Mouse (Mus musculus) adrenal gland, postnatal 25 days (tissue): ENCODE data around the gene Gm3404. TPM values are rescaled to one million over a fixed set of nuclear protein-coding genes. Genes with fewer than 3 reads are reported as not detected.
A peak's percentile ranks its signal among the peaks of the same experiment; 100 is the strongest.
"Not testable (repeated sequence)": the region's sequence is repeated elsewhere in the genome, so short reads cannot be mapped to it uniquely, and the experiment has no call there.

Source experiments
- DNase-seq: peaks from one replicate; pipeline ENCODE4 v3.0.0; 2021; ENCODE audit warnings: mixed read lengths
- long read RNA-seq: library from polyadenylated mRNA; stranded (forward); transcript quantifications from one replicate; pipeline ENCODE4 v2.0.0, GENCODE M21; 2021
- total RNA-seq: library from RNA; stranded (reverse); gene quantifications from 2 replicates; pipeline ENCODE4 v1.2.3, GENCODE M21; 2021

Gm3404 gene
- total RNA-seq: not detected in 2 replicates
- long read RNA-seq: 0 reads

- not testable (repeated sequence) for DNase-seq
Measured at GRCm38 (mm10) chr5:146525501-146525900, at the start of gene Gm3404. Gm3404 (plus strand) TSS chr5:146525801.

GRCm38 (mm10) chr5:146479564-146479963 is 46.0 kb upstream of the Gm3404 start:
- peak; percentile 33 for DNase-seq

GRCm38 (mm10) chr5:146481665-146482064 is 43.9 kb upstream of the Gm3404 start, which contains the start of gene Gm6408:
Gm6408 (plus strand) TSS chr5:146481965.
- not testable (repeated sequence) for DNase-seq

GRCm38 (mm10) chr5:146488959-146489358 is 36.6 kb upstream of the Gm3404 start:
- DNase-seq: peak; percentile 41

GRCm38 (mm10) chr5:146491063-146491462 is 34.5 kb upstream of the Gm3404 start, which contains the start of gene Gm6370:
Gm6370 (plus strand) TSS chr5:146491363.
- not testable (repeated sequence) for DNase-seq

GRCm38 (mm10) chr5:146502099-146502498 is 23.5 kb upstream of the Gm3404 start, which contains the start of gene 4930449I24Rik:
4930449I24Rik (plus strand) TSS chr5:146502399.
- not testable (repeated sequence) for DNase-seq

GRCm38 (mm10) chr5:146513823-146514222 is 11.8 kb upstream of the Gm3404 start, which contains the start of gene Gm3402:
Gm3402 (plus strand) TSS chr5:146514123.
- DNase-seq: not testable (repeated sequence)

- DNase-seq: not testable (repeated sequence)
Measured at GRCm38 (mm10) chr5:146537347-146537746, 11.7 kb downstream of the Gm3404 start, which contains the start of gene Gm3409. Gm3409 (plus strand) TSS chr5:146537647.

GRCm38 (mm10) chr5:146555836-146556235 is 30.2 kb downstream of the Gm3404 start, which contains the start of gene Gm3415:
Gm3415 (plus strand) TSS chr5:146556136.
- not testable (repeated sequence) for DNase-seq

GRCm38 (mm10) chr5:146564259-146564658 is 38.7 kb downstream of the Gm3404 start:
- DNase-seq: no peak

- DNase-seq: no peak
Measured at GRCm38 (mm10) chr5:146567054-146567453, 41.5 kb downstream of the Gm3404 start.

- DNase-seq: not testable (repeated sequence)
Measured at GRCm38 (mm10) chr5:146570179-146570578, 44.6 kb downstream of the Gm3404 start.

- not testable (repeated sequence) for DNase-seq
Measured at GRCm38 (mm10) chr5:146571830-146572734, 46.5 kb downstream of the Gm3404 start.

GRCm38 (mm10) chr5:146572735-146573042 is 47.1 kb downstream of the Gm3404 start:
- not testable (repeated sequence) for DNase-seq

- no peak for DNase-seq
Measured at GRCm38 (mm10) chr5:146576668-146577067, 51.1 kb downstream of the Gm3404 start.

Other genes with a start within 250 kb of the Gm3404 start
- gene Wasf3, start 140.8 kb upstream of the Gm3404 start, total RNA-seq: 36.6 and 36.9 TPM in 2 replicates
- gene Gm6408, start 43.8 kb upstream of the Gm3404 start, total RNA-seq: not detected in 2 replicates
- not detected in 2 replicates for gene Gm6370, start 34.4 kb upstream of the Gm3404 start, total RNA-seq
- not detected in 2 replicates for gene 4930449I24Rik, start 23.4 kb upstream of the Gm3404 start, total RNA-seq
- gene Gm3402, start 11.7 kb upstream of the Gm3404 start, total RNA-seq: not detected in 2 replicates
- gene Gm3409, start 11.8 kb downstream of the Gm3404 start, total RNA-seq: not detected in 2 replicates
- not detected in 2 replicates for gene Gm3415, start 30.3 kb downstream of the Gm3404 start, total RNA-seq
- gene Gpr12, start 59.4 kb downstream of the Gm3404 start, total RNA-seq: not detected in 2 replicates